Mouse (Mus musculus) stomach, postnatal 0 days (tissue): ENCODE measurements at regions not wholly inside any gene's neighbourhood (a gene's known extent, or its start where the extent isn't known, plus 50 kb on each side); places are given as distances from the start of the nearest gene placed in this dataset.
"Not testable (repeated sequence)": the region's sequence is repeated elsewhere in the genome, so short reads cannot be mapped to it uniquely, and the experiment has no call there.

ENCODE experiments used
- CTCF ChIP-seq: IDR thresholded peaks from 2 replicates; pipeline ENCODE4 v1.5.1; 2016; ENCODE audit warnings: antibody characterized with exemption, low read depth, mild to moderate bottlenecking, moderate library complexity
- EP300 ChIP-seq: optimal IDR thresholded peaks from 2 replicates; pipeline ENCODE3; 2016; ENCODE audit warnings: antibody characterized with exemption

GRCm38 (mm10) chr5:4394353-4395052 is 202.3 kb downstream of the Mterf1b start:
- not testable (repeated sequence) for TF ChIP-seq CTCF, EP300
